Mouse (Mus musculus): ENCODE data around the gene Phactr4. TPM values are rescaled to one million over a fixed set of nuclear protein-coding genes. Genes with fewer than 3 reads are reported as not detected.

Gene Phactr4
- total and polyA plus RNA-seq, 2 experiments from 2014 or later = 4.8 TPM

DNA sequence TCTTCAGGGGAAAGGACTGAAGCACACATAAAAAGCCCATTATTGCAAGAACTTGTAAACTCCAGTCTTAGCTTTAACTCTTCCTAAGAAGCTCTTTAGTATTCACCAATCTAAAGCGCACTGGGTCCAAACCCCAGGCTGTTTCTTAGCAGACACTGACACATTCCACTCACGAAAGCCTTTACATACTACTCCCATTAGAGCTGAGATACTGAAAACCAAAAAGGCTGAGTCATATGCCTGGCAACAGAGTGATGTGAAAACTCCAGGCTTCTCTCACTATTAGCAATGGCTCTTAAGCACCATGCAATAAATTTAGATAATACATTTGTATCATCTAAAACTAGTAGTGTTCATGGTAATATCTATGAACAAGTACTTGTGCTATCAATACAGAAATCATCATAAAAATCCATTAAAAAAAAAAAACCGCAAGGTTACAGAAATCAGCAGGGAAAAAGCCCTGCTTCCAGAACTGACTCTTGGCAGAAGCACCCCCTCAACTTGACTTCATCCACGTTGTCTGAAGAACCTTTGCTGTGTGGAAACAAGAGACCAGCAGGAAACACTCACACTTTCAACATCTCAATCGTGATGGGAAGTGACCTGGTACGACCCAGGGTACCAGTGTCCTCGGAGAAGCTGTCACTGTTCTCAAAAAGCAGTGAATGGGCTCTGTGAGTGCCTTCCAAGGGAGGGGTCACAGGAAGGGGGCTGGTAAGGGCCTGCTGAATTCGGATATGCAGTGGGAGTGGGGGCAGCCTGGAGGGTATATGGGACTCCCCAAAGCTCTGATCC, 52.1 kb downstream of the Phactr4 start:
- Histone ChIP-seq H3K27ac (ENCODE audit: low read depth, low read length) (no peak overlapping the region), H3K36me3 (ENCODE audit: insufficient read depth, low read length) (peaks cover 9% of the 10 kb centered on the region; the same call in 1 of the 2 replicates), H3K4me3 (ENCODE audit: low read depth, low read length) (no peak overlapping the region), H3K4me2 (ENCODE audit: low read depth, low read length, poor library complexity, severe bottlenecking) (no peak overlapping the region), H3K27me3 (ENCODE audit: insufficient read depth, low read length) (no peaks in the 10 kb centered on the region), H3K9ac (replicated peaks; ENCODE audit: low read length, poor library complexity, severe bottlenecking) (no peak overlapping the region), H3K4me1 (ENCODE audit: insufficient read depth, low read length) (no peaks in the 10 kb centered on the region), H3K9me3 (ENCODE audit: low read length) (no peaks in the 10 kb centered on the region)
- DNase-seq (ENCODE audit: low spot score) (no peak), ATAC-seq (ENCODE audit: low FRiP score) (no peak)
- 72% methylated on average over 8 of the region's 8 CpGs for WGBS
- TF ChIP-seq CTCF (IDR thresholded peaks at IDR 0.05) = no peak

DNA sequence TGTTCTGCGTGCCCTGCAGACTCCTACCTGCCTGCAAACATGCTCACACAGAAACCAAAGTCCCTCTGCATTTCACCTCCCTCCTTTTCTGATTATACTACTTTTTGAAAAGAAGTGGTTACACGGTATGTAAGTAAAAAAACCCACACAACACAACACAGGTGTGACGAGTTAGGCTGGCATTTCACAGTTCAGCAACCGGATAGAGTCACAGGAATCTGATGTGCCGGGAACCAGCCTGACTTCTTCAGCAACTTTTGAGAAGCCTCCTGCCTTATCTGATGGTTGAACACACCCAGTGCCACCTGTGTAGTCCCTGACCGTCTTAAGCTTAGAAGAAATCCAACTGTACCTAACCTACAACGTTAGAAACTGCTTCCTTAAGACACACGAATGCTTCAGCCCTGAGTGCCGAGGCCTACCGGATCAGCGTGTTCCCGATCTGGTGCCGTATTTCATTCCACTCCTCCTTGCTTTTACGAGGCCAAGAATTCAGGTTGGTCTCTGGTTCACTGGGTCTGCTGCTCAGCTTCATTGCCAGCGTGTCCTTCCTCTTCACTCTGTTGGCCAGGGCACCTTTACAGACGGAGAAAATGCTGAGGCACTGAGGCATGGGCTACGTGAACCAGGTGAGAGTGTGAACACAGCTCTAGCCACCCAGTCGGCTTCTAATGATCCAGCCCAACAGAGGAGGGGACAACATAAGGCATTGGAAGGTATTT, 54.6 kb downstream of the Phactr4 start:
- no peaks in the 10 kb centered on the region for H3K9me3 ChIP-seq (ENCODE audit: low read length)
- ATAC-seq (ENCODE audit: low FRiP score) (no peak), DNase-seq (ENCODE audit: low spot score) (no peak)
- H3K9ac ChIP-seq (replicated peaks; ENCODE audit: low read length, poor library complexity, severe bottlenecking) = no peak overlapping the region
- no peak overlapping the region for H3K4me3 ChIP-seq (ENCODE audit: low read depth, low read length)
- H3K27ac ChIP-seq (ENCODE audit: low read depth, low read length) = no peak overlapping the region
- no peak for TF ChIP-seq CTCF (IDR thresholded peaks at IDR 0.05)
- no peak overlapping the region for H3K4me2 ChIP-seq (ENCODE audit: low read depth, low read length, poor library complexity, severe bottlenecking)
- WGBS = 95% methylated on average over 18 of the region's 18 CpGs
- H3K36me3 ChIP-seq (ENCODE audit: insufficient read depth, low read length) = peaks cover 9% of the 10 kb centered on the region; the same call in 1 of the 2 replicates
- no peaks in the 10 kb centered on the region for H3K4me1 ChIP-seq (ENCODE audit: insufficient read depth, low read length)
- no peaks in the 10 kb centered on the region for H3K27me3 ChIP-seq (ENCODE audit: insufficient read depth, low read length)

DNA sequence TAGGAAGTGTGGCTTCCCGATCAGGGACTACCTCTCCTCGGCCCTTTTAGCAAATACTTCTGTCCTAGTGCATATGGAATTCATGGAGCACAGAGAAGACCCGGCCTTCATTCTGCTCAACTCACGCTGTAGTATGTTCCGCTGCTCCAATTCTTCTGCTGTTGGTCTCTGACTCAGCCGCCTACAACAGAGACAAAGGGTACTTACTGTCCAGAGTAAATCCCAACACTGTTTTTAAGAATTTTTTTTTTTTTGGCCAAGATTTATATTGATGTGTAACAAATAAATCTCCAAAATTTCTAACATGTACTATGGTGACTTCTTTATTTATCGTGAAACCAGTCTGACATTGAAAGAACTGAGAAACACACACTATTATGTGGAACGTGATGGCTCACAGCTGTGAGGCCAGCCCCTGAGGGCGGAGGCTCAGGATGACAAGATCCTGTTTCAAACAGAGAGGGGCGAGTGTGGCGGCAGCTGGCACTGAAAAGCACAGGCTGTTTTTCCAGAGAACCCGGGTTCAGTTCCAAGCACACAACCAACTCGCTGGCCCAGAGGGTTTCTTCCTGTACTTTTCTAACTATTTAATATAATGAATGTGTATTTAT, 56.7 kb downstream of the Phactr4 start:
- no peak overlapping the region for H3K4me3 ChIP-seq (ENCODE audit: low read depth, low read length)
- 79% methylated on average over 13 of the region's 13 CpGs for WGBS
- H3K27ac ChIP-seq (ENCODE audit: low read depth, low read length) = no peak overlapping the region
- TF ChIP-seq CTCF (IDR thresholded peaks at IDR 0.05) = no peak
- no peak for DNase-seq (ENCODE audit: low spot score)
- peaks cover 9% of the 10 kb centered on the region; the same call in 1 of the 2 replicates for H3K36me3 ChIP-seq (ENCODE audit: insufficient read depth, low read length)
- H3K4me1 ChIP-seq (ENCODE audit: insufficient read depth, low read length) = no peaks in the 10 kb centered on the region
- H3K9ac ChIP-seq (replicated peaks; ENCODE audit: low read length, poor library complexity, severe bottlenecking) = no peak overlapping the region
- ATAC-seq (ENCODE audit: low FRiP score) = no peak
- no peaks in the 10 kb centered on the region for H3K27me3 ChIP-seq (ENCODE audit: insufficient read depth, low read length)
- H3K9me3 ChIP-seq (ENCODE audit: low read length) = no peaks in the 10 kb centered on the region
- H3K4me2 ChIP-seq (ENCODE audit: low read depth, low read length, poor library complexity, severe bottlenecking) = no peak overlapping the region

DNA sequence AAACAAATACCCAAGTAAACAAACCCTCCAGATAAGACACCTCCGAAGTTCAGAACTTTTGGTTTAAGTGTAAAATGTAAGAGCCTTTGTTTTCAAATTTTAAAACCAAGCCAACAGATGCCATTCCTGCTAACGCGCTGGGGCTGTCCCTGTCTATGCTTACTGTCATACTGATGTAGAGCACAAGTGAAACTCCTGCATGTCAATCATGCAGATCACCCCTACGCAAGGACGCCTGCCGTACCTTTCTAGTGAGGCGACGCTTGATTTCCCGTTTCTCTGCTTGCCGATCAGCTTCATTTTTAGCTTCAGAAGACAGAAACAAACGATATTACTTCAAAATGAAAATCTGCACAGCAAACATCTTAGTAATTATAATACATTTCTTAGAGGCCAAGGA, 58.8 kb downstream of the Phactr4 start:
- TF ChIP-seq CTCF (IDR thresholded peaks at IDR 0.05) = no peak
- Histone ChIP-seq H3K4me2 (ENCODE audit: low read depth, low read length, poor library complexity, severe bottlenecking) (no peak overlapping the region), H3K9me3 (ENCODE audit: low read length) (no peaks in the 10 kb centered on the region), H3K36me3 (ENCODE audit: insufficient read depth, low read length) (peaks cover 5% of the 10 kb centered on the region; the same call in 1 of the 2 replicates), H3K4me1 (ENCODE audit: insufficient read depth, low read length) (no peaks in the 10 kb centered on the region), H3K27ac (ENCODE audit: low read depth, low read length) (no peak overlapping the region), H3K9ac (replicated peaks; ENCODE audit: low read length, poor library complexity, severe bottlenecking) (no peak overlapping the region), H3K4me3 (ENCODE audit: low read depth, low read length) (no peak overlapping the region), H3K27me3 (ENCODE audit: insufficient read depth, low read length) (no peaks in the 10 kb centered on the region)
- WGBS = 95% methylated on average over 11 of the region's 11 CpGs
- DNase-seq (ENCODE audit: low spot score) (no peak), ATAC-seq (ENCODE audit: low FRiP score) (no peak)

DNA sequence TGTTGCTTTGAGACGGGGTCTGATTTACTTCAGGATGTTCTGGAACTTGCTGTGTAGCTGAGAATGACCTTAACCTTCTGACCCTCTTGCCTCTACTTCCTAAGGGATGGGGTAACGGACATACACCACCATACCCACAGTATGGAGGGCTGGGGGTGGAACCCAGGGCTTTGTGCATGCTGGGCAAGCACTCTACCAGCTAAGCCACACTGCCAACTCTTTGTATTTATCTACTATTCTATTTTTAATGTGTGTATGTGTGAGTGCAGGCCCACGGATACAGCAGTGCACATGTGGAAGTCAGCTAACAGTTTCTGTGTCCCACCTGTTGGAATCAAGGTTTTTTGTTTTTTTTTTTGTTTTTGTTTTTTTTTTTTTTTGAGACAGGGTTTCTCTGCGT, 62.8 kb downstream of the Phactr4 start:
- DNase-seq (ENCODE audit: low spot score) (no peak), ATAC-seq (ENCODE audit: low FRiP score) (no peak)
- Histone ChIP-seq H3K4me1 (ENCODE audit: insufficient read depth, low read length) (no peaks in the 10 kb centered on the region), H3K9ac (replicated peaks; ENCODE audit: low read length, poor library complexity, severe bottlenecking) (no peak overlapping the region), H3K36me3 (ENCODE audit: insufficient read depth, low read length) (peaks cover 16% of the 10 kb centered on the region; the same call in 1 of the 2 replicates), H3K27ac (ENCODE audit: low read depth, low read length) (no peak overlapping the region), H3K27me3 (ENCODE audit: insufficient read depth, low read length) (no peaks in the 10 kb centered on the region), H3K4me3 (ENCODE audit: low read depth, low read length) (no peak overlapping the region), H3K9me3 (ENCODE audit: low read length) (no peaks in the 10 kb centered on the region), H3K4me2 (ENCODE audit: low read depth, low read length, poor library complexity, severe bottlenecking) (no peak overlapping the region)
- WGBS = 95% methylated on average over 3 of the region's 4 CpGs
- no peak for TF ChIP-seq CTCF (IDR thresholded peaks at IDR 0.05)
